Mouse (Mus musculus) urinary bladder, postnatal 0 days (tissue): Measurements from ENCODE around the gene Gstk1. TPM values are rescaled to one million over a fixed set of nuclear protein-coding genes. Genes with fewer than 3 reads are reported as not detected.

Experiments used
- polyA plus RNA-seq: library from polyadenylated mRNA; unstranded; fragments of >200 nt; fragmentation: Nextera tagmentation; extraction: Ambion mirVana; gene quantifications from 2 replicates; pipeline ENCODE4 v1.2.1, GENCODE M21; 2015

Gstk1 gene
- 12.8 and 13.9 TPM in 2 replicates for polyA plus RNA-seq

GRCm38 (mm10) chr6:42245711-42246353 lies at the start of gene Gstk1:
TSS of gene Gstk1 (plus strand) at chr6:42245935.

GRCm38 (mm10) chr6:42215028-42215427 lies 30.7 kb upstream of the Gstk1 start, which contains the start of gene Tas2r144:
TSS of gene Tas2r144 (plus strand) at chr6:42215328.

GRCm38 (mm10) chr6:42261524-42262170 lies 15.9 kb downstream of the Gstk1 start, which contains the start of gene Tmem139:
TSS of gene Tmem139 (plus strand) at chr6:42261970.

GRCm38 (mm10) chr6:42264626-42265312 lies 19.0 kb downstream of the Gstk1 start, which contains the start of gene Casp2:
TSS of gene Casp2 (plus strand) at chr6:42264985.

GRCm38 (mm10) chr6:42286448-42286847 lies 40.7 kb downstream of the Gstk1 start, which contains the start of gene Clcn1:
TSS of gene Clcn1 (plus strand) at chr6:42286685.

Other genes with a start within 250 kb of the Gstk1 start
- not detected in 2 replicates for gene Sva, start 207.5 kb upstream of the Gstk1 start, polyA plus RNA-seq
- not detected in 2 replicates for gene Tas2r139, start 105.0 kb upstream of the Gstk1 start, polyA plus RNA-seq
- gene Tas2r144, start 30.6 kb upstream of the Gstk1 start, polyA plus RNA-seq, result not detected in 2 replicates
- gene Tmem139, start 16.0 kb downstream of the Gstk1 start, polyA plus RNA-seq, result 1.3 and 1.8 TPM in 2 replicates
- gene Casp2, start 19.1 kb downstream of the Gstk1 start, polyA plus RNA-seq, result 16.1 and 16.6 TPM in 2 replicates
- gene Clcn1, start 40.8 kb downstream of the Gstk1 start, polyA plus RNA-seq, result not detected in 2 replicates
- 0.08 and 0.11 TPM in 2 replicates for gene Fam131b, start 78.7 kb downstream of the Gstk1 start, polyA plus RNA-seq
- 195 and 229 TPM in 2 replicates for gene Zyx, start 103.7 kb downstream of the Gstk1 start, polyA plus RNA-seq
- 11.4 and 12.5 TPM in 2 replicates for gene Epha1, start 127.3 kb downstream of the Gstk1 start, polyA plus RNA-seq
- gene Tas2r143, start 154.3 kb downstream of the Gstk1 start, polyA plus RNA-seq, result not detected in 2 replicates
- gene Tas2r135, start 159.5 kb downstream of the Gstk1 start, polyA plus RNA-seq, result not detected in 2 replicates
- not detected in 2 replicates for gene Tas2r126, start 188.6 kb downstream of the Gstk1 start, polyA plus RNA-seq
- gene Olfr458, start 219.3 kb downstream of the Gstk1 start, polyA plus RNA-seq, result 0.07 TPM in 1 of 2 replicates, not detected in the other
- gene Olfr457, start 230.4 kb downstream of the Gstk1 start, polyA plus RNA-seq, result 0.05 TPM in 1 of 2 replicates, not detected in the other
- 0.12 TPM in 1 of 2 replicates, not detected in the other for gene Olfr456, start 241.3 kb downstream of the Gstk1 start, polyA plus RNA-seq